Comparison of ENCODE assay signal across 9 mouse cellular contexts in the genomic region with DNA sequence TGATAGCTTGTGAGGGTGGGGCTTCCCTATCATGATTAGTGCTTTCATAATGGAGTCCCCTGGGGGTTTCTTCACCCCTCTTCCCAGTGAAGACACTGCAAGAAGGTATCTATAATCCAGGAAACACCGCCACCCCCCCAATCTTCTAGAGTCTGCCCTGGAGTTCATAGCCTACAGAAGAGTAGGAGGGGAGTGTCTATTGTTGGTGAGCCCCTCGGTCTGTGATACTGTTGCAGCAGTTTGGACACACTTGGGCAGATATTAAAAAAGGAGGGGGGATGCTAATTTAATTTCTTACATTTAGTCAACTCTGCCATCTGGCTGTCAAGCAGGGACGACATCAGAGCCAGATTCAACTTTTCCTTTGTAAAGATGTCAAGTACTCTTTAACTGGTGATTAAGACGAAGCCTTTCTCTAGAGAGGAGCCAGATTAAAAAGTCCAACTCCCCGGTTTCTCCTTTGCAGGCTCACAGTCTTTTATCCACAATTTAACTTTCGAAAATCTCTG. TPM values are rescaled to one million over a fixed set of nuclear protein-coding genes. Genes with fewer than 3 reads are reported as not detected.
"Had no signal": no experiment of that assay in that cellular context is flagged by ENCODE, and none has a peak within 500 bp of the region (broad histone marks: within the 10 kb centered on the region; RNA-seq: fewer than 3 reads in every experiment).

No protein-coding gene starts in this region.

- H3K9ac ChIP-seq: limb, embryonic 15.5 days had no signal

- H3K9me3 ChIP-seq: limb, embryonic 15.5 days had no signal

- H3K4me2 ChIP-seq: limb, embryonic 15.5 days had no signal

- H3K36me3 ChIP-seq: limb, embryonic 15.5 days had no signal

- DNase-seq: kidney, adult 8-10 months; kidney, postnatal 4 days; lung, adult 18-20 months; thymus, postnatal 4 days had no signal

- H3K4me1 ChIP-seq: limb, embryonic 15.5 days had no signal

- ATAC-seq: inflammation-experienced regulatory T-cells, adult 6 months; intestine, postnatal 0 days had no signal

- H3K27ac ChIP-seq: limb, embryonic 15.5 days; stomach, postnatal 0 days had no signal

- H3K4me3 ChIP-seq: limb, embryonic 15.5 days had no signal

RNA-seq across cellular contexts. Expression of gene Fam163a, which starts 7.0 kb away (rescaled TPM):
- total RNA-seq: megakaryocyte-erythroid progenitor cell, adult 5-6 weeks had no signal
- polyA plus RNA-seq: inflammation-experienced regulatory T-cells, adult 6 months had no signal
